Mouse (Mus musculus) midbrain, embryonic 11.5 days (tissue): ENCODE results near the gene Arpc1b. TPM values are rescaled to one million over a fixed set of nuclear protein-coding genes. Genes with fewer than 3 reads are reported as not detected.
"Not testable (repeated sequence)": the region's sequence is repeated elsewhere in the genome, so short reads cannot be mapped to it uniquely, and the experiment has no call there.

Source experiments
- ATAC-seq: fragments of 200-750 bp; cut with Nextera tagmentation; 2 replicates; pipeline ENCODE4 v1.8.0; 2017; ENCODE audit warnings: moderate TSS enrichment, moderate library complexity; ENCODE audit not compliant: low FRiP score
- DNase-seq: peaks from one replicate; pipeline ENCODE4 v3.0.0; 2015; ENCODE audit warnings: low spot score; ENCODE audit errors: missing footprints
- H3K27ac ChIP-seq: fragments of 300-500 bp; sonication (generic); 2 replicates; pipeline ENCODE4 v1.5.1; 2014; ENCODE audit warnings: low read depth, low read length
- H3K27me3 ChIP-seq: fragments of 300-500 bp; sonication (generic); 2 replicates; pipeline ENCODE4 v1.6.1; 2014; ENCODE audit warnings: mild to moderate bottlenecking, low read length, moderate library complexity, mixed read lengths; ENCODE audit not compliant: control insufficient read depth, insufficient read depth
- H3K36me3 ChIP-seq: fragments of 300-500 bp; sonication (generic); 2 replicates; pipeline ENCODE4 v1.6.1; 2014; ENCODE audit warnings: mild to moderate bottlenecking, low read length, moderate library complexity, mixed read lengths; ENCODE audit not compliant: control insufficient read depth, insufficient read depth
- H3K4me1 ChIP-seq: fragments of 300-500 bp; sonication (generic); 2 replicates; pipeline ENCODE4 v1.6.1; 2014; ENCODE audit warnings: low read length; ENCODE audit not compliant: control insufficient read depth, insufficient read depth
- H3K4me2 ChIP-seq: fragments of 300-500 bp; sonication (generic); 2 replicates; pipeline ENCODE4 v1.6.1; 2014; ENCODE audit warnings: mild to moderate bottlenecking, moderate library complexity
- H3K4me3 ChIP-seq: fragments of 300-500 bp; sonication (generic); 2 replicates; pipeline ENCODE4 v1.5.1; 2014; ENCODE audit warnings: low read depth, low read length
- H3K9ac ChIP-seq: fragments of 300-500 bp; sonication (generic); 2 replicates; pipeline ENCODE4 v1.6.1; 2014; ENCODE audit warnings: low read length
- H3K9me3 ChIP-seq: fragments of 300-500 bp; sonication (generic); 2 replicates; pipeline ENCODE4 v1.6.1; 2016; ENCODE audit warnings: low read length; ENCODE audit not compliant: control insufficient read depth
- WGBS: fragments of 180-500 bp; shearing (Covaris S2); extraction: QIAGEN DNeasy Blood & Tissue Kit; methylation state at CpG from one replicate; pipeline ENCODE4 v1.1.7; 2014; 5-methylcytosine and 5-hydroxymethylcytosine counted together
- polyA plus RNA-seq: library from polyadenylated mRNA; unstranded; fragments of >200 nt; fragmentation: Nextera tagmentation; extraction: Ambion mirVana; gene quantifications from 2 replicates; pipeline ENCODE4 v1.2.1, GENCODE M21; 2014

Arpc1b gene
- polyA plus RNA-seq, 1 experiment from 2014 or later, result 48.3 TPM

GRCm38 (mm10) chr5:145133275-145133674, 19.3 kb downstream of the Arpc1b start:
- H3K27ac ChIP-seq, ATAC-seq, H3K4me1 ChIP-seq, H3K4me2 ChIP-seq, H3K9ac ChIP-seq, H3K9me3 ChIP-seq, H3K4me3 ChIP-seq, H3K27me3 ChIP-seq: not testable (repeated sequence)
- 91% methylated on average over 6 of the region's 6 CpGs for WGBS
- peak; percentile 80 for DNase-seq
- peaks cover 55% of the 10 kb centered on the region for H3K36me3 ChIP-seq

- no peaks in the 10 kb centered on the region for H3K27me3 ChIP-seq
- H3K27ac ChIP-seq, result no peak overlapping the region
- no peaks in the 10 kb centered on the region for H3K9me3 ChIP-seq
- H3K4me1 ChIP-seq, result peaks cover 19% of the 10 kb centered on the region
- peak; percentile 87 for DNase-seq
- peak overlapping the region; percentile 96 for H3K4me3 ChIP-seq
- peak overlapping the region; percentile 92 for H3K9ac ChIP-seq
- peaks cover 28% of the 10 kb centered on the region for H3K36me3 ChIP-seq
- peak overlapping the region; percentile 87 for H3K4me2 ChIP-seq
- WGBS, result 18% methylated on average over 6 of the region's 6 CpGs
- ATAC-seq, result no peak
These were observed 24.8 kb downstream of the Arpc1b start for GRCm38 (mm10) chr5:145138836-145139235.

GRCm38 (mm10) chr5:145139571-145140519, 25.8 kb downstream of the Arpc1b start, which contains the start of the genes Pdap1 and Bud31:
Pdap1 (minus strand) TSS chr5:145140238.
Bud31 (plus strand) TSS chr5:145140362.
- Histone ChIP-seq H3K36me3 (peaks cover 21% of the 10 kb centered on the region), H3K27ac (peak within 1 kb of the TSS; percentile 72), H3K4me3 (peak within 1 kb of the TSS; percentile 96), H3K4me1 (peaks cover 19% of the 10 kb centered on the region), H3K9ac (peak within 1 kb of the TSS; percentile 92), H3K4me2 (peak within 1 kb of the TSS; percentile 87), H3K9me3 (no peaks in the 10 kb centered on the region), H3K27me3 (no peaks in the 10 kb centered on the region)
- DNase-seq, result peak; percentile 99
- under 1% methylated on average over 84 of the region's 84 CpGs for WGBS
- peak; percentile 95 for ATAC-seq

GRCm38 (mm10) chr5:145140611-145141010, 26.6 kb downstream of the Arpc1b start:
- Histone ChIP-seq H3K27ac (peak overlapping the region; percentile 72; the same call in 1 of the 2 replicates), H3K4me3 (peak overlapping the region; percentile 96), H3K9me3 (no peaks in the 10 kb centered on the region), H3K36me3 (peaks cover 16% of the 10 kb centered on the region), H3K4me2 (peak overlapping the region; percentile 87), H3K27me3 (no peaks in the 10 kb centered on the region), H3K4me1 (peaks cover 19% of the 10 kb centered on the region), H3K9ac (peak overlapping the region; percentile 92)
- ATAC-seq (no peak), DNase-seq (no peak)
- WGBS, result under 1% methylated on average over 18 of the region's 18 CpGs

GRCm38 (mm10) chr5:145147748-145148147, 33.7 kb downstream of the Arpc1b start:
- Histone ChIP-seq H3K9me3 (no peaks in the 10 kb centered on the region), H3K36me3 (peaks cover 36% of the 10 kb centered on the region), H3K4me1 (no peaks in the 10 kb centered on the region), H3K9ac (no peak overlapping the region), H3K27me3 (no peaks in the 10 kb centered on the region), H3K27ac (no peak overlapping the region), H3K4me2 (no peak overlapping the region), H3K4me3 (no peak overlapping the region)
- WGBS, result 91% methylated on average over 5 of the region's 5 CpGs
- ATAC-seq, result no peak
- DNase-seq, result no peak

- Histone ChIP-seq H3K4me2 (no peak overlapping the region), H3K9me3 (no peaks in the 10 kb centered on the region), H3K9ac (no peak overlapping the region), H3K27me3 (no peaks in the 10 kb centered on the region), H3K36me3 (peaks cover 26% of the 10 kb centered on the region), H3K4me1 (no peaks in the 10 kb centered on the region), H3K4me3 (no peak overlapping the region), H3K27ac (no peak overlapping the region)
- WGBS, result 94% methylated on average over 6 of the region's 6 CpGs
- ATAC-seq (no peak), DNase-seq (no peak)
These were observed 35.3 kb downstream of the Arpc1b start for GRCm38 (mm10) chr5:145149294-145149693.

- H3K36me3 ChIP-seq, result peaks cover 13% of the 10 kb centered on the region
- 93% methylated on average over 5 of the region's 5 CpGs for WGBS
- no peak overlapping the region for H3K4me3 ChIP-seq
- ATAC-seq, result no peak
- no peak for DNase-seq
- no peaks in the 10 kb centered on the region for H3K9me3 ChIP-seq
- no peaks in the 10 kb centered on the region for H3K4me1 ChIP-seq
- H3K27me3 ChIP-seq, result no peaks in the 10 kb centered on the region
- no peak overlapping the region for H3K27ac ChIP-seq
- no peak overlapping the region for H3K9ac ChIP-seq
- no peak overlapping the region for H3K4me2 ChIP-seq
These were observed 38.7 kb downstream of the Arpc1b start for GRCm38 (mm10) chr5:145152690-145153089.

- no peaks in the 10 kb centered on the region for H3K9me3 ChIP-seq
- no peak overlapping the region for H3K27ac ChIP-seq
- no peak overlapping the region for H3K9ac ChIP-seq
- H3K36me3 ChIP-seq, result peaks cover 19% of the 10 kb centered on the region
- H3K4me2 ChIP-seq, result no peak overlapping the region
- no peaks in the 10 kb centered on the region for H3K27me3 ChIP-seq
- H3K4me3 ChIP-seq, result no peak overlapping the region
- no peak for DNase-seq
- 95% methylated on average over 14 of the region's 14 CpGs for WGBS
- no peak for ATAC-seq
- H3K4me1 ChIP-seq, result peaks cover 7% of the 10 kb centered on the region
These were observed 47.3 kb downstream of the Arpc1b start for GRCm38 (mm10) chr5:145161361-145161760.

GRCm38 (mm10) chr5:145164710-145165109, 50.7 kb downstream of the Arpc1b start:
- Histone ChIP-seq H3K9ac (no peak overlapping the region), H3K36me3 (peaks cover 13% of the 10 kb centered on the region; the same call in 1 of the 2 replicates), H3K4me2 (no peak overlapping the region), H3K27me3 (no peaks in the 10 kb centered on the region), H3K27ac (no peak overlapping the region), H3K9me3 (no peaks in the 10 kb centered on the region), H3K4me1 (peaks cover 14% of the 10 kb centered on the region), H3K4me3 (no peak overlapping the region)
- ATAC-seq (no peak), DNase-seq (no peak)
- 73% methylated on average over 3 of the region's 3 CpGs for WGBS
